12 mouse cellular contexts compared by ENCODE assay signal in genomic region chr12:99333304-99333968, GRCm38 (mm10).
DNase-seq lines count a peak whose midpoint lies in the region; ATAC-seq and TF ChIP-seq lines count a peak whose summit lies in the region.
"Had no signal": no experiment of that assay in that cellular context is flagged by ENCODE, and none has a peak within 500 bp of the region (broad histone marks: within the 10 kb centered on the region; RNA-seq: fewer than 3 reads in every experiment).

No protein-coding gene starts in this region.

- TF ChIP-seq CTCF in cerebellum, adult 2 months (IDR thresholded peaks at IDR 0.05; ENCODE audit: borderline replicate concordance, insufficient read depth, low read depth, low read length), result no peak
- no peak for TF ChIP-seq CTCF in lung, postnatal 0 days (IDR thresholded peaks at IDR 0.05)

- DNase-seq in cerebellum, adult 2 months, result peak; percentile 66 to 70
- DNase-seq in cerebellum, postnatal 4 days (ENCODE audit: low spot score in 2 of 2), result no peak
- DNase-seq in lung, postnatal 0 days (ENCODE audit: low spot score), result no peak
- peak; percentile 53 for DNase-seq in forebrain, embryonic 14.5 days (ENCODE audit: low spot score)
- DNase-seq in midbrain, embryonic 14.5 days, result peak; percentile 45
- no peak for DNase-seq in embryo, embryonic 11 days
- no peak for DNase-seq in right cerebral cortex, postnatal 4 days
- DNase-seq: adrenal gland, postnatal 10 days had no signal

- H3K36me3 ChIP-seq in lung, embryonic 16.5 days (ENCODE audit: control insufficient read depth, insufficient read depth, low read length), result no peaks in the 10 kb centered on the region; the same call in 1 of the 2 replicates
- no peaks in the 10 kb centered on the region for H3K36me3 ChIP-seq in lung, postnatal 0 days (ENCODE audit: insufficient read depth, low read length)
- no peaks in the 10 kb centered on the region for H3K36me3 ChIP-seq in forebrain, embryonic 14.5 days (ENCODE audit: control insufficient read depth, insufficient read depth, low read length)
- H3K36me3 ChIP-seq in midbrain, embryonic 14.5 days (ENCODE audit: control insufficient read depth, insufficient read depth, low read length), result no peaks in the 10 kb centered on the region

- no peak for TF ChIP-seq EP300 in lung, postnatal 0 days (IDR thresholded peaks at IDR 0.05)

- no peak for ATAC-seq in lung, embryonic 16.5 days (ENCODE audit: low read depth)
- ATAC-seq in lung, postnatal 0 days, result no peak
- no peak for ATAC-seq in forebrain, embryonic 14.5 days
- no peak for ATAC-seq in midbrain, embryonic 14.5 days (ENCODE audit: low FRiP score, low TSS enrichment)

- no peak overlapping the region for H3K9ac ChIP-seq in lung, embryonic 16.5 days (ENCODE audit: low read length)
- H3K9ac ChIP-seq in lung, postnatal 0 days (replicated peaks; ENCODE audit: low read depth), result no peak overlapping the region
- H3K9ac ChIP-seq in forebrain, embryonic 14.5 days (ENCODE audit: low read length), result peak overlapping the region; percentile 8; the same call in 1 of the 2 replicates
- no peak overlapping the region; the same call in 1 of the 2 replicates for H3K9ac ChIP-seq in midbrain, embryonic 14.5 days (replicated peaks; ENCODE audit: low read length)
- H3K9ac ChIP-seq: heart, embryonic 12.5 days had no signal

- WGBS in cerebellum, adult 2 months, result 29% methylated on average over 20 of the region's 20 CpGs
- 65% methylated on average over 20 of the region's 20 CpGs for WGBS in lung, embryonic 16.5 days
- 69% methylated on average over 20 of the region's 20 CpGs for WGBS in lung, postnatal 0 days
- 78% methylated on average over 20 of the region's 20 CpGs for WGBS in forebrain, embryonic 14.5 days
- 81% methylated on average over 20 of the region's 20 CpGs for WGBS in midbrain, embryonic 14.5 days

- no peaks in the 10 kb centered on the region for H3K27me3 ChIP-seq in cerebellum, adult 2 months (ENCODE audit: control insufficient read depth, insufficient read depth, low read length)
- no peaks in the 10 kb centered on the region for H3K27me3 ChIP-seq in lung, embryonic 16.5 days (ENCODE audit: control insufficient read depth, insufficient read depth, low read depth, low read length)
- no peaks in the 10 kb centered on the region for H3K27me3 ChIP-seq in lung, postnatal 0 days (replicated peaks; ENCODE audit: insufficient read depth, low read length)
- no peaks in the 10 kb centered on the region for H3K27me3 ChIP-seq in forebrain, embryonic 14.5 days (replicated peaks; ENCODE audit: control insufficient read depth, insufficient read depth, low read length)
- no peaks in the 10 kb centered on the region for H3K27me3 ChIP-seq in midbrain, embryonic 14.5 days (ENCODE audit: control insufficient read depth, insufficient read depth, low read length)
- H3K27me3 ChIP-seq: heart, embryonic 12.5 days; megakaryocyte, embryonic 14.5 days had no signal

- no peak for TF ChIP-seq POLR2A in cerebellum, adult 2 months (IDR thresholded peaks at IDR 0.05; ENCODE audit: borderline replicate concordance, insufficient read depth, low read length)

- no peak overlapping the region for H3K4me2 ChIP-seq in lung, embryonic 16.5 days (ENCODE audit: low read depth, low read length)
- H3K4me2 ChIP-seq in lung, postnatal 0 days (replicated peaks; ENCODE audit: low read depth, low read length), result no peak overlapping the region
- H3K4me2 ChIP-seq in forebrain, embryonic 14.5 days (ENCODE audit: low read length), result no peak overlapping the region
- no peak overlapping the region; the same call in 1 of the 2 replicates for H3K4me2 ChIP-seq in midbrain, embryonic 14.5 days (ENCODE audit: low read length)
- H3K4me2 ChIP-seq: heart, embryonic 12.5 days had no signal

- no peaks in the 10 kb centered on the region for H3K9me3 ChIP-seq in lung, embryonic 16.5 days (ENCODE audit: control insufficient read depth, low read length)
- H3K9me3 ChIP-seq in lung, postnatal 0 days (ENCODE audit: low read length), result no peaks in the 10 kb centered on the region
- H3K9me3 ChIP-seq in forebrain, embryonic 14.5 days (replicated peaks; ENCODE audit: control insufficient read depth, low read length), result no peaks in the 10 kb centered on the region
- H3K9me3 ChIP-seq in midbrain, embryonic 14.5 days (ENCODE audit: control insufficient read depth, low read length), result no peaks in the 10 kb centered on the region
- H3K9me3 ChIP-seq: heart, embryonic 12.5 days; megakaryocyte, embryonic 14.5 days had no signal

- H3K27ac ChIP-seq in cerebellum, adult 2 months (ENCODE audit: insufficient read depth, low read length), result peak overlapping the region; percentile 84
- 0 out of 2 replicates have a peak overlapping the region, but pooled peaks have one; percentile 22 for H3K27ac ChIP-seq in lung, embryonic 16.5 days (ENCODE audit: low read length)
- no peak overlapping the region for H3K27ac ChIP-seq in lung, postnatal 0 days (ENCODE audit: low read length)
- H3K27ac ChIP-seq in forebrain, embryonic 14.5 days (ENCODE audit: low read depth, low read length), result peak overlapping the region; percentile 67
- peak overlapping the region; percentile 72 for H3K27ac ChIP-seq in midbrain, embryonic 14.5 days (replicated peaks; ENCODE audit: low read depth, low read length)

- H3K4me3 ChIP-seq in cerebellum, adult 2 months (replicated peaks; ENCODE audit: insufficient read depth, low read depth, low read length), result no peak overlapping the region
- no peak overlapping the region for H3K4me3 ChIP-seq in lung, embryonic 16.5 days (ENCODE audit: low read length)
- no peak overlapping the region for H3K4me3 ChIP-seq in lung, postnatal 0 days (ENCODE audit: low read depth, low read length)
- H3K4me3 ChIP-seq in forebrain, embryonic 14.5 days (ENCODE audit: low read depth, low read length), result no peak overlapping the region
- H3K4me3 ChIP-seq in midbrain, embryonic 14.5 days (replicated peaks; ENCODE audit: low read depth, low read length), result no peak overlapping the region
- H3K4me3 ChIP-seq: erythroblast, embryonic 14.5 days; heart, embryonic 12.5 days; megakaryocyte, embryonic 14.5 days had no signal

- peaks cover 75% of the 10 kb centered on the region for H3K4me1 ChIP-seq in cerebellum, adult 2 months (ENCODE audit: control insufficient read depth, insufficient read depth, low read length)
- peaks cover 49% of the 10 kb centered on the region for H3K4me1 ChIP-seq in lung, embryonic 16.5 days (replicated peaks; ENCODE audit: control insufficient read depth, insufficient read depth, low read length)
- H3K4me1 ChIP-seq in lung, postnatal 0 days (ENCODE audit: insufficient read depth, low read depth, low read length), result peaks cover 21% of the 10 kb centered on the region; the same call in 1 of the 2 replicates
- peaks cover 75% of the 10 kb centered on the region for H3K4me1 ChIP-seq in forebrain, embryonic 14.5 days (ENCODE audit: control insufficient read depth, insufficient read depth, low read length)
- H3K4me1 ChIP-seq in midbrain, embryonic 14.5 days (ENCODE audit: control insufficient read depth, insufficient read depth, low read length), result peaks cover 75% of the 10 kb centered on the region

Comparison
In these comparisons a context has a peak if more than half of its experiments do, and no peak if none do; other contexts are left out.
1. DNase-seq: peak in cerebellum, adult 2 months (2 of 2), forebrain, embryonic 14.5 days (single experiment) and midbrain, embryonic 14.5 days (single experiment); none in cerebellum, postnatal 4 days (0 of 2), lung, postnatal 0 days (single experiment), embryo, embryonic 11 days (single experiment) and right cerebral cortex, postnatal 4 days (single experiment).